Mouse (Mus musculus) megakaryocyte, embryonic 14.5 days (primary cell): ENCODE measurements at regions not wholly inside any gene's neighbourhood (a gene's known extent, or its start where the extent isn't known, plus 50 kb on each side); places are given as distances from the start of the nearest gene placed in this dataset.

Experiments used
- FLI1 ChIP-seq: IDR thresholded peaks from 2 replicates; pipeline ENCODE4 v1.6.1; 2012; ENCODE audit warnings: low read length, inconsistent platforms, mixed read lengths
- GATA1 ChIP-seq: IDR thresholded peaks from 3 replicates; pipeline ENCODE4 v1.6.1; 2012; ENCODE audit warnings: mixed read lengths, low read length, inconsistent platforms, borderline replicate concordance

GRCm38 (mm10) chr3:133617036-133617435 lies 72.1 kb upstream of the Tet2 start:
- TF ChIP-seq GATA1 (no peak), FLI1 (no peak)
